Mouse (Mus musculus): ENCODE measurements around the gene Sec16a. TPM values are rescaled to one million over a fixed set of nuclear protein-coding genes. Genes with fewer than 3 reads are reported as not detected.

The Sec16a gene
- total RNA-seq, 1 experiment from 2014 or later = 62.7 TPM

GRCm38 (mm10) chr2:26439671-26440070 is 5.3 kb downstream of the Sec16a start:
- no peak for DNase-seq

- no peak for DNase-seq
Observed at GRCm38 (mm10) chr2:26438373-26438772, 6.6 kb downstream of the Sec16a start.

GRCm38 (mm10) chr2:26437221-26437620 is 7.8 kb downstream of the Sec16a start:
- DNase-seq = no peak

GRCm38 (mm10) chr2:26434791-26435572 is 10.0 kb downstream of the Sec16a start:
- DNase-seq = no peak

- DNase-seq = no peak
Observed at GRCm38 (mm10) chr2:26429851-26430250, 15.2 kb downstream of the Sec16a start.

- no peak for DNase-seq
Observed at GRCm38 (mm10) chr2:26424541-26424940, 20.5 kb downstream of the Sec16a start.

- DNase-seq = no peak
Observed at GRCm38 (mm10) chr2:26423086-26423485, 21.9 kb downstream of the Sec16a start.

GRCm38 (mm10) chr2:26421969-26422368 is 23.0 kb downstream of the Sec16a start:
- DNase-seq = no peak

GRCm38 (mm10) chr2:26418120-26418519 is 26.9 kb downstream of the Sec16a start:
- no peak for DNase-seq

GRCm38 (mm10) chr2:26417066-26417465 is 27.9 kb downstream of the Sec16a start:
- no peak for DNase-seq

- no peak for DNase-seq
Observed at GRCm38 (mm10) chr2:26410931-26411411, 34.0 kb downstream of the Sec16a start.

GRCm38 (mm10) chr2:26410091-26410490 is 34.9 kb downstream of the Sec16a start:
- no peak for DNase-seq

GRCm38 (mm10) chr2:26409362-26409761 is 35.7 kb downstream of the Sec16a start:
- DNase-seq = no peak

GRCm38 (mm10) chr2:26408515-26409356 is 36.3 kb downstream of the Sec16a start, which contains the start of gene Inpp5e:
Gene Inpp5e (minus strand): TSS chr2:26409203.
- DNase-seq = peak; percentile 99

GRCm38 (mm10) chr2:26403306-26403705 is 41.7 kb downstream of the Sec16a start:
- no peak for DNase-seq

GRCm38 (mm10) chr2:26402265-26402664 is 42.8 kb downstream of the Sec16a start:
- DNase-seq = no peak

GRCm38 (mm10) chr2:26401023-26401422 is 44.0 kb downstream of the Sec16a start:
- DNase-seq = no peak

- no peak for DNase-seq
Observed at GRCm38 (mm10) chr2:26400296-26400695, 44.7 kb downstream of the Sec16a start.

GRCm38 (mm10) chr2:26399647-26400046 is 45.4 kb downstream of the Sec16a start:
- DNase-seq = no peak

- no peak for DNase-seq
Observed at GRCm38 (mm10) chr2:26398978-26399377, 46.0 kb downstream of the Sec16a start.

- DNase-seq = no peak
Observed at GRCm38 (mm10) chr2:26391617-26392016, 53.4 kb downstream of the Sec16a start.

- no peak for DNase-seq
Observed at GRCm38 (mm10) chr2:26390954-26391353, 54.1 kb downstream of the Sec16a start.

- peak; percentile 88 for DNase-seq
Observed at GRCm38 (mm10) chr2:26389154-26389690, 55.8 kb downstream of the Sec16a start, which contains the start of the genes Entr1 and Pmpca. Gene Entr1 (minus strand): TSS chr2:26389316. Gene Pmpca (plus strand): TSS chr2:26389339.
